Mouse (Mus musculus): ENCODE measurements around the gene Ap3b1.
"Not testable (repeated sequence)": the region's sequence is repeated elsewhere in the genome, so short reads cannot be mapped to it uniquely, and the experiment has no call there.

Gene Ap3b1

GRCm38 (mm10) chr13:94358401-94359265 lies at the start of gene Ap3b1:
Gene Ap3b1, plus strand, starts transcription at chr13:94358960.
- in situ Hi-C loops (cut with MboI, MseI), result no loop called here

- in situ Hi-C loops (cut with MboI, MseI), result loop anchor here in 1 of 2 experiments (10.0 kb wide), 1 partner anchor 342 kb away; no protein-coding TSS in a partner anchor
Measured at GRCm38 (mm10) chr13:94312812-94313211, 45.9 kb upstream of the Ap3b1 start.

GRCm38 (mm10) chr13:94316975-94317511 lies 41.7 kb upstream of the Ap3b1 start:
- in situ Hi-C loops (cut with MboI, MseI), result loop anchor here in 1 of 2 experiments (5.0 to 10.0 kb wide), 2 partner anchors 338 to 1450 kb away; no protein-coding TSS in a partner anchor

GRCm38 (mm10) chr13:94321094-94321792 lies 37.5 kb upstream of the Ap3b1 start:
- in situ Hi-C loops (cut with MboI, MseI), result no loop called here

- in situ Hi-C loops (cut with MboI, MseI), result no loop called here
Measured at GRCm38 (mm10) chr13:94322475-94322874, 36.3 kb upstream of the Ap3b1 start.

GRCm38 (mm10) chr13:94328063-94328462 lies 30.7 kb upstream of the Ap3b1 start:
- in situ Hi-C loops (cut with MboI, MseI), result no loop called here

GRCm38 (mm10) chr13:94329005-94329404 lies 29.8 kb upstream of the Ap3b1 start:
- in situ Hi-C loops (cut with MboI, MseI), result not testable (repeated sequence)

GRCm38 (mm10) chr13:94330392-94330979 lies 28.3 kb upstream of the Ap3b1 start:
- in situ Hi-C loops (cut with MboI, MseI), result no loop called here

- in situ Hi-C loops (cut with MboI, MseI), result no loop called here
Measured at GRCm38 (mm10) chr13:94338357-94338756, 20.4 kb upstream of the Ap3b1 start.

- in situ Hi-C loops (cut with MboI, MseI), result no loop called here
Measured at GRCm38 (mm10) chr13:94343192-94343591, 15.6 kb upstream of the Ap3b1 start.

- in situ Hi-C loops (cut with MboI, MseI), result not testable (repeated sequence)
Measured at GRCm38 (mm10) chr13:94344600-94344999, 14.2 kb upstream of the Ap3b1 start.

GRCm38 (mm10) chr13:94354584-94354983 lies 4.2 kb upstream of the Ap3b1 start:
- in situ Hi-C loops (cut with MboI, MseI), result no loop called here

- in situ Hi-C loops (cut with MboI, MseI), result no loop called here
Measured at GRCm38 (mm10) chr13:94358101-94358400, 709 bp upstream of the Ap3b1 start.

- in situ Hi-C loops (cut with MboI, MseI), result no loop called here
Measured at GRCm38 (mm10) chr13:94359282-94359920, 641 bp downstream of the Ap3b1 start.

GRCm38 (mm10) chr13:94361013-94361580 lies 2.3 kb downstream of the Ap3b1 start:
- in situ Hi-C loops (cut with MboI, MseI), result not testable (repeated sequence)

GRCm38 (mm10) chr13:94364336-94364735 lies 5.6 kb downstream of the Ap3b1 start:
- in situ Hi-C loops (cut with MboI, MseI), result no loop called here

- in situ Hi-C loops (cut with MboI, MseI), result no loop called here
Measured at GRCm38 (mm10) chr13:94365108-94365907, 6.5 kb downstream of the Ap3b1 start.

- in situ Hi-C loops (cut with MboI, MseI), result no loop called here
Measured at GRCm38 (mm10) chr13:94367869-94368268, 9.1 kb downstream of the Ap3b1 start.

- in situ Hi-C loops (cut with MboI, MseI), result no loop called here
Measured at GRCm38 (mm10) chr13:94370521-94370920, 11.8 kb downstream of the Ap3b1 start.

GRCm38 (mm10) chr13:94372066-94372465 lies 13.3 kb downstream of the Ap3b1 start:
- in situ Hi-C loops (cut with MboI, MseI), result no loop called here
